Mouse (Mus musculus) cortical plate, adult 2 months (tissue): ENCODE data around the gene Iqck.

Experiments used
- CTCF ChIP-seq: fragments of 200-500 bp; IDR thresholded peaks from 2 replicates; pipeline ENCODE4 v1.5.1; 2011; ENCODE audit warnings: mild to moderate bottlenecking, control low read depth, low read length; ENCODE audit not compliant: insufficient read depth; ENCODE audit errors: extremely low read depth
- POLR2A ChIP-seq: fragments of 200-500 bp; IDR thresholded peaks from 2 replicates; pipeline ENCODE4 v1.6.1; 2011; ENCODE audit warnings: mild to moderate bottlenecking, low read length, control low read depth; ENCODE audit not compliant: insufficient read depth; ENCODE audit errors: extremely low read depth

GRCm38 (mm10) chr7:118973377-118973776 lies 117.8 kb downstream of the Iqck start:
- no peak for TF ChIP-seq POLR2A
- TF ChIP-seq CTCF, result no peak
